Mouse (Mus musculus): Measurements from ENCODE around the gene Uvrag. TPM values are rescaled to one million over a fixed set of nuclear protein-coding genes. Genes with fewer than 3 reads are reported as not detected.

The Uvrag gene
- total and polyA plus RNA-seq, 3 experiments: 15.0 to 19.5 TPM; not detected in 1

- TF ChIP-seq JUND (IDR thresholded peaks at IDR 0.05; ENCODE audit: low read depth, low read length) (0 out of 2 replicates have a peak, but pooled peaks have one; percentile 19), EP300 (IDR thresholded peaks at IDR 0.05; ENCODE audit: low read depth in 1 of 2, low read length in 2 of 2) (no peak), SMC3 (IDR thresholded peaks at IDR 0.05; ENCODE audit: low read depth, low read length) (peak; percentile 74), ELF1 (IDR thresholded peaks at IDR 0.05; ENCODE audit: low read depth, low read length) (no peak), ZKSCAN1 (IDR thresholded peaks at IDR 0.05; ENCODE audit: low read depth, low read length) (no peak), ZC3H11A (IDR thresholded peaks at IDR 0.05; ENCODE audit: low read depth, low read length) (peak; percentile 26), ZMIZ1 (IDR thresholded peaks at IDR 0.05; ENCODE audit: low read depth, low read length) (no peak), CTCF (IDR thresholded peaks at IDR 0.05 in 2 of 3, conservative IDR thresholded peaks at IDR 0.05 in 1 of 3; ENCODE audit: control insufficient read depth in 1 of 3, insufficient read depth in 1 of 3, low read depth in 2 of 3, low read length in 3 of 3, poor library complexity in 1 of 3, severe bottlenecking in 1 of 3) (peak; percentile 48 to 75 (median 62)), RAD21 (IDR thresholded peaks at IDR 0.05; ENCODE audit: low read depth, low read length) (peak; percentile 53), MYC (IDR thresholded peaks at IDR 0.05; ENCODE audit: low read depth, low read length) (0 out of 2 replicates have a peak, but pooled peaks have one; percentile 37), NRF1 (IDR thresholded peaks at IDR 0.05; ENCODE audit: insufficient read depth, low read depth, low read length, poor library complexity, severe bottlenecking) (no peak)
- no peaks in the 10 kb centered on the region for H3K9me3 ChIP-seq (replicated peaks; ENCODE audit: insufficient read depth, low read length)
- H3K4me3 ChIP-seq (ENCODE audit: control insufficient read depth in 1 of 2, insufficient read depth in 1 of 2, low read depth in 2 of 2, low read length in 2 of 2): no peak overlapping the region
Measured at GRCm38 (mm10) chr7:99107566-99107965, 33.4 kb downstream of the Uvrag start.

GRCm38 (mm10) chr7:99106714-99107270 is 34.1 kb downstream of the Uvrag start:
- Histone ChIP-seq H3K36me3 (ENCODE audit: control insufficient read depth in 1 of 2, insufficient read depth in 2 of 2, low read length in 2 of 2) (no peaks in the 10 kb centered on the region; a peak in 2 of 4 replicates), H3K27ac (ENCODE audit: control insufficient read depth, low read depth, low read length) (no peak overlapping the region), H3K9me3 (replicated peaks; ENCODE audit: insufficient read depth, low read length) (no peaks in the 10 kb centered on the region), H3K4me3 (ENCODE audit: control insufficient read depth in 1 of 2, insufficient read depth in 1 of 2, low read depth in 2 of 2, low read length in 2 of 2) (no peak overlapping the region), H3K79me2 (ENCODE audit: control insufficient read depth, insufficient read depth, low read length, poor library complexity) (no peaks in the 10 kb centered on the region), H3K4me1 (ENCODE audit: control insufficient read depth in 1 of 2, insufficient read depth in 2 of 2, low read length in 2 of 2) (no peaks in the 10 kb centered on the region), H3K27me3 (ENCODE audit: control insufficient read depth in 1 of 2, insufficient read depth in 2 of 2, low read length in 2 of 2) (no peaks in the 10 kb centered on the region), H3K9ac (ENCODE audit: control insufficient read depth, low read depth, low read length, poor library complexity, severe bottlenecking) (no peak overlapping the region)
- TF ChIP-seq MAX (IDR thresholded peaks at IDR 0.05; ENCODE audit: low read length): no peak
- TF ChIP-seq TAL1 (IDR thresholded peaks at IDR 0.05; ENCODE audit: low read length): no peak
- no peak for TF ChIP-seq MXI1 (IDR thresholded peaks at IDR 0.05; ENCODE audit: low read depth, low read length)
- no peak for TF ChIP-seq ETS1 (IDR thresholded peaks at IDR 0.05; ENCODE audit: low read depth, low read length)
- no peak for TF ChIP-seq SMC3 (IDR thresholded peaks at IDR 0.05; ENCODE audit: low read depth, low read length)
- DNase-seq (ENCODE audit: low read depth, low spot score): no peak

More at GRCm38 (mm10) chr7:99107566-99107965, 33.4 kb downstream of the Uvrag start:
- Histone ChIP-seq H3K9ac (ENCODE audit: control insufficient read depth, low read depth, low read length, poor library complexity, severe bottlenecking) (no peak overlapping the region), H3K4me1 (ENCODE audit: control insufficient read depth in 1 of 2, insufficient read depth in 2 of 2, low read length in 2 of 2) (no peaks in the 10 kb centered on the region), H3K79me2 (ENCODE audit: control insufficient read depth, insufficient read depth, low read length, poor library complexity) (no peaks in the 10 kb centered on the region), H3K36me3 (ENCODE audit: control insufficient read depth in 1 of 2, insufficient read depth in 2 of 2, low read length in 2 of 2) (no peaks in the 10 kb centered on the region; a peak in 2 of 4 replicates), H3K27me3 (ENCODE audit: control insufficient read depth in 1 of 2, insufficient read depth in 2 of 2, low read length in 2 of 2) (no peaks in the 10 kb centered on the region), H3K27ac (ENCODE audit: control insufficient read depth, low read depth, low read length) (no peak overlapping the region)
- peak; percentile 52 for DNase-seq (ENCODE audit: low read depth, low spot score)
